Mouse (Mus musculus) spleen, adult 18-20 months (tissue): Measurements from ENCODE around the gene Mttp.

Experiments used
- DNase-seq, 2 experiments: peaks; one replicate each; pipeline ENCODE4 v3.0.0; 2022; ENCODE audit warnings: mixed read lengths in 2 of 2

Gene Mttp

DNA sequence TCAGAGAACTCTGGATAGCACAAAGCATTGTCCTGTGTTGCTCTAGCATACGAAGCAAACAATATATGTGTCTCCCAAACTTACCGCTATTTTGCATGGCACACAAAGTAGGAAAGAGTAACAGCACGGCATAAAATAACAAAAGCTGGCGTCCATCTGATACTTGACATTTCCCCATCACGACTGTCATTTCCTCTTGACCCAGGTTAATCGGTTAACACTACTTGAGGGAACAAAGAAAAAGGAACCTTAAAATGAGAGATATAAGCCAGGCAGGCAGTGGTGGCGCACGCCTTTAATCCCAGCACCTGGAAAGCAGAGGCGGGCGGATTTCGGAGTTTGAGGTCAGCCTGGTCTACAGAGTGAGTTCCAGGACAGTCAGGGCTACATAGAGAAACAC lies 10.9 kb downstream of the Mttp start:
- DNase-seq: no peak

DNA sequence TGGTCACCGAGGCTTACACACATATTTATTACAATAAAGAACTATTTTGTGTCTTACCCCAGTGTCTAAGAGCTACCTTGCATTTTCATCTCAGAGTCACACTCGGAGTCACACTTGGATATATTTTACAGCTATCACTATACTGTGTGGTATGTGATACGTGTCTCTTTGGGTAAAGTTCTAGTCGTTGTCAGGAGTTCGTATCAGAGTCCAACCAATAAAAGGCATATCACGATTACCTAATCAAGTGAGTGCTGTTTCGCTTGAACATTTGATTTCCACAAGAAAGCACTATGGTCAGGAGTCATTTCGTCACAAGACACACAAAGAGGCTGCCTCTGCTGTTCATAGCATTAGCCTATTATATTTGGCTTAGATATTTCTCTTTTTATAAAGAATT lies 11.3 kb downstream of the Mttp start:
- DNase-seq: no peak

DNA sequence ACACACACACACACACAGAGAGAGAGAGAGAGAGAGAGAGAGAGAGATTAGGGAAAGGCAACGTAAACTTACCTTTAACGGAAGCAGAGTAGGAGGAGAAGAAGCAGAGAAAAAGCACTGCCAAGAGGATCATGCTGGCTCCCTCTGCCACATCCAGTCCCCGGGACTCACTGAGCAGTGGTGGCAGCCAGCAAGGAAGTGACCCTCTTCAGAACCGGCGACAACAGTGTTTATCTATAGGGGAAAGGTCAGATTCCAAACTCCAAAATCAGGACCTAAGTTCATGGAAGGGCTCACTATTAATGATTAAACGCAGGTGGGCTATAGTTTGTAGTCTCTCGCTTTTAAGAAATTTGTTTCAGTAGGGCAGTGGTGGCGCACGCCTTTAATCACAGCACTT lies 13.6 kb downstream of the Mttp start:
- DNase-seq: no peak

DNA sequence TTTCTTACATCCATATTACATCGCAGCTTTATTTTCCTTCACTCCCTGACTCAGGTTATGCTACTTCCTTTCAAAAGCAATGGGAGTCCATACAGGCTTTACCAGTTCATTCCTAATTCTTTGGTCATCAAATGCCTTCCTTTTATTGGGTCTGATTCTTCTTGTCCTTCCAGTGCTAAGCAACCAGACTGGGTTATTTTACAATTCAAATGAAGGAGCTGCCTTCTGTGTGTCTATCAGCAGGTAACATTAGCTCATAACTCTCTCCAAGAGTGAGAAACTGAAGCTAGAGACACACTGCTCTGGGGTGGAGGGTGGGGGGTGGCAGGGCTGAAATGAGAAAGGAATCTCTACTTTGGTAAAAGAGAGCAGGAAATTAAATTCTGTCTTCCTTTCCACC lies 14.1 kb downstream of the Mttp start:
- DNase-seq: no peak

DNA sequence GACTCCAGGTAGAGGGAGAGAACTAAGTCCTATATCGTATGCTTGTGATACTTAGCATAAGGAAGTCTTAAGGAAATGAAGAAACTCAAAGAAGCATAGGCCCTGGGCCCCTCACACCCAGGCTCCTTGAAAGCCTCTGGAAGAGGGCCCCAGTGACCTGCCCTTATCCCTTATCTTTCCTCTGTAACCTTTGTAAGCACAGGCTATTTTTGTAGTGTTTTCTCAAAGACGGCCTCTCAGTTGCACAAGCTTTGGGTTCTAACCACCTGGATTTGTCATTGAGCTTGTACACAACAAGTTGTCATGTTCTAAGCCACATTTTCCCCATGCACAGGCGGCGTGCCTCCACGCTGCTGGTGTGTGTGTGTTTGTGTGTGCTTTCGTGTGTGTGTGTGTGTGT lies 15.7 kb downstream of the Mttp start:
- DNase-seq: no peak

DNA sequence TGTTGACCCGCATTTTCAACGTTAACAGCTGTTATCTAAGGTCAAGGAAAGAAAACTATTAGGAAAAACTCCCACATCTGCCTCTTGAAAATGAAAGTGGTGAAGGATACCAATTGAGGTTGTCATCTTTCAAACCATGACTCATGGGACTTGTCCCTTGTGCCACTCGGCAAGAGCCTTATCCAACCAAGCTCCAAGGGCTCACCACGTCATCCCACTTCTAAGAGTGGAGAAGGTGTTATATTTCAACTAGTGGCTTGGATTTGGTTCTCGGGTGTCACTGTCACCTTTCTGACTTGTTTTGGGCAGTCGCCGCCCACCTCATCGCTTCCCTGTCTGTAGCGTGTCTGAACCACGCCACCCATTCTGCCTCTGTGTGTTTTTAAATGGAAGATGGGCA lies 20.9 kb downstream of the Mttp start:
- DNase-seq: no peak

DNA sequence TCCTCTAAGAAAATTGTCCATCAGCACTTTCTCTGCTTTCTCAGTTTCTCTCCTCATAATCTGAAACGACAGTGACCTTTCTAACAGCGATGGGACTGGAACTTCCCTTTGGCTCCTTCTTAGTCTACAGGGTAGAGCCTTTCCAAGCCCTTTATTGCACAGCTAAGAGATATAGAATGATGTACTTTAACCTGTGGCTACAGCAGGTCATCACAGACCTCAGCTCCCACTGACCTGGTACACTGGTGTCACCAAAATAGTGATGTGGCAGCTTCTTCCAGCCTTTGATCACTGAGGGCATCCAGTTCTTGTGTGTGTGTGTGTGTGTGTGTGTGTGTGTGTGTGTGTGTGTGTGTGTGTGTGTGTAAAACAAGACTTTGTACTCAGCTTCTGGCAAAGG lies 23.3 kb downstream of the Mttp start:
- no peak for DNase-seq

DNA sequence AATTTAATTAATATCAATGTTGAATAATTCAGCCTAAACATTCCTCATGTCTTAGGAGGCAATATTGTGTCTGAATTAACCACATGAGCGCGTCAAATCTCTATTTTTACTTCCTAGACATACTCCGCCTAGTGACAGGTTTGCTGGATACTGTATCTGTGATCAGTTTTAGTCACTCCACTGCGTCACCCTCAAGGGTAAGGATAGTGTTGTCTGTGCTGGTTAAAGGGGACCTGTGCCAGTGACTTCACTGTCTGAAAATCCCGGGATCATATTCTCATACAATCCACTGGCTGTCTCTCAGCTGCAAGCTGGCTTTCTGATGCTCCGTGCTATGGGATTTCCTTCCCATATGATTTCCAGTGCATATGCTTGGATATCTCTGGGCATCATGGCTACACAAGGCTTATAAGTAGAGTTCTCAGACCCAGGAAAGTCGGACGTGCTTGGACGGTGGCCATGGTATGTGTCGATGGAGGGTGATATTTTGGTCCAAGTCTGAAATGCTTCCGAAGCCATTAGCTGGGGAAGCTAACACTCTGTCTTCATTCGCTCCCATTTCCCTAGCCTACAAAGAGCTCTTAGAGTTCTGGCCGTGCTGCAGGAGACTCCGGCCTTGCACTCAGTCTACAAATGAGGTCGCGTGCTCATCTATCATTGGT lies 25.2 kb downstream of the Mttp start:
- DNase-seq: no peak

DNA sequence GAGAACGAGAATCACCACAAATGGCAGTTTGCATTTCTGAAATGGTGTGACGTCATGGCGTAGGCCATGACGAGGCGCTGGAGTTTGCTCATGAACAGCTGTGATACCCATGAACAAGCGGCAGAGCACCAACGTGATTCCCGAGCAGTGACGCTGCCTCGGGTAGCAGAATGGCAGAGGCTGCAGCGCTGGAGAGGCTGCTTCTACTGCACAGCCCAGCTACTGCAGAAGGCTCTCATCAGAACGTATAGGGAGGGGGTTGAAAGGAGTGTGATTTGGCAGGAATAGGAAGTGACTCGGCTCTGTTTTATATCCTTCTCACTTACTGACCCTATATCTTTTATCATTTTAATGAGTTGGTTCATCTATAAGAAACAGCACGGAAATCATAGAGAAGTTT lies 25.9 kb downstream of the Mttp start:
- no peak for DNase-seq

DNA sequence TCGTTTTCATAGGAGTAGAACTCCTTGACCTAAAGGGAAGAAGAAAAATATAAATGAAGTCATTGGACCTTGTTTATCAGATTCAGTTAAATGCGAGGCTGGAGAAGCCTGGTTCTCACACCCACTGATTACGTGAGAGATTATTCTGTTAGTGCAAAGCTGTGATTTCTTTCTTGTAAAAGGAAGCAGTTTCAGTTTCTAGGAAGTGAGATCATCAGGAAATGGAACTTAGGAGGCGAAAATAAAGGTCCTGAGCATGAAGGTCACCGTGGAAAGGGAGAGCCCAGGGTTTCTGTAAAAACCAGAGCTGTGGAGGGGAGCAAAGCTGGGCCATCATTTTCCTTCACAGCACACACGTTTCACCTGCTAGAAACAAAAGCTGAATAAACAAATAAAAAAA lies 26.4 kb downstream of the Mttp start:
- no peak for DNase-seq

DNA sequence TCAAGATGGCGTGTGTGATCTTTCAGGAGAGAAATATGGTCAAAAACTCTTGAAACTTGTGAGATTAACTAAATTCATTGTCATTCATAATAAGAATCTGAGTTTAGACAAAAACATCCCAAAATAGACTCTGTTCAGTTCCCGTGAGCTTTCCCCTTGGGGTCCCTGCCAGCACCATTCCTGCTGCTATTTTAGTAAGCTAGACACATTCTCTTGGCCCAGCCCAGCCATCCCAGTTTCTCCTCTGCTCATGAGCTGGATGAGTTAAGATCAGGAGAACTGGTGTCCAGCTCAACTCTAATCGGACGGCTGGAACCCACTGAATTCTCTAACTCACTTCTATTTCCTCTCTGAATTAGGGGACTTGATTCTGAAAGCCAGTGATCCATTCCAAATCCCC lies 27.9 kb downstream of the Mttp start:
- DNase-seq: no peak

DNA sequence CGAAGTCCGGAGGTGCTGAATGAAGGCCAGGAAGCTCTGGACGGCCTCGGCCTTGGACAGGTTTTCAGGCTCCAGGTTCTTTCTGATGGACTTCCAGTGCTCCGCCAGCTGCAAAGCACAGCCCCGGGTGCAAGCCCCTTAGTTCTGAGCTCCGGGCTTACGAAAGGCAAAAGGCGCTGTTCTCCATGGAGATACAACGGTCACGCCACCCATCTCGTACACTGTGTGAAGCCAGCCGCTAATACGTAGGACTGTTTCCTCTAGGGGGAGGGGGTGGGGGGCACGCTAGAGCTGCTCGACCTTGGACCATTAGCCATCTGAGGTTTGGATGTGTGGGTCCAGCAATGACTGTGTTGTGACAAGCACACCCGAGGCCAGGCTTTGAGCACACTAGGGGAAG lies 30.7 kb downstream of the Mttp start:
- no peak for DNase-seq

DNA sequence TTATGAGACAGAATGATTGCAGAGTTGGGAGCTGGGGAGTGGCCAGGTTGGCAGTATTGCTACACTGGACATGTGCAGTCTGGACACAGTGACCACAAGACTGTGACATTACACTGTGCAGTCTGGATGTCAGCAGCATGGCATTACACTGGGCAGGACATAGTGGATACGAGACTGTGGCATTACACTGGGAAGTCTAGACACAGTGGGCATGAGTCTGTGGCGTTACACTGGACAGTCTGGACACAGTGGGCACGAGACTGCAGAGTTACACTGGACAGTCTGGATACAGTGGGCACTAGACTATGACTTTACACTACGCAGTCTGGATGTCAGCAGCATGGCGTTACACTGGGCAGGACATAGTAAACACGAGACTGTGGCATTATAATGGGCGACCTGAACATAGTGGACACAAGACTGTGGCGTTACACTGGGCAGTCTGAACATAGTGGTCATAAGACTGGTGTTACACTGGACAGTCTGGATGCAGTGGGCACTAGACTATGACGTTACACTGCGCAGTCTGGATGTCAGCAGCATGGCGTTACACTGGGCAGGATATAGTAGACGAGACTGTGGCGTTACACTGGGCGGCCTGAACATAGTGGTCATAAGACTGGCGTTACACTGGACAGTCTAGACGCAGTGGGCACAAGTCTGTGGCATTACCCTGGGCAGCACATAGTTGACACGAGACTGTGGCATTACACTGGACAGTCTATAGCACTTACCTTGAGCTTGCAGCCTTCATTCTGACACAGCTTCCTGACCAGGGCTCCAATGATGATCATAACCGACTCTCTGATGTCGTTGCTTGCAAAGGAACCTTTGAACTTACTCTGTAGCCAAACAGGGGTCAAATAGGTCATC lies 33.6 kb downstream of the Mttp start:
- no peak for DNase-seq

DNA sequence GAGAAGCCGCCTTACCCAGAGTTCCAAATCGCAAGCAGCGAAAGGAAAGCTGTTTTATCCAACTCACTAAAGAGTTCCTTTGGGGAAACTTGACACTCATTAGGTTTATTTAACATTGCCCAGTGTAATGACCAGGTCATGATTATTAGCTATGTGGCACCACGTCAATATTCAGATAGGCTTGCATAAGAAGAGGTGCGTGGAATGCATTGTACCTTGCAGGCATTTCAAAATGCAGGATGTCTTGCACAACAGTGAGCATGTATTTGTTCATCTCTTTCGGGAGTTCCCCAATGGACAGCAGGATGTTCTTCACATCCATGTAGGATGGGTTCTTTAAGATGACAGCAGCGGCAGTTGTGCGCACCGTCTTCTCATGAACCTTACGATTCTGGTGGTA lies 37.9 kb downstream of the Mttp start:
- no peak for DNase-seq

DNA sequence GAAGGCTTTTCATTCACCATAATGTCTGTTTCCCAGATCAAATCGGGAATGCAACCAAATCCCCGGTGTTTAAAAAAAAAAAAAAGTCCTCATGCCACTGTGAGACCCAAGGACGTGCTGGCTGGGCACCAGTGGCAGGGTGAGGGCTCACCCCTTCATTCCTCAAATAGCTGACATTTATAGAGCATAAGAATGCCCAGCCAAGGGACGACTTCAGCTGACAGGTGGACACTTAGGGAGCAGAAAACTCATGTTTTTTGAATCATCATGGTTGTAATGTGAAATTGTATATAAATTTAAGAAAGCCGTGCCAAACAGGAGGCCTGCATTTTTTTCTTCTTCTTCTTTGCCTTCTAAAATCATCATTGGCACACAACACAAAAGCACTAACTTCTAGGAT lies 39.7 kb downstream of the Mttp start:
- no peak for DNase-seq

DNA sequence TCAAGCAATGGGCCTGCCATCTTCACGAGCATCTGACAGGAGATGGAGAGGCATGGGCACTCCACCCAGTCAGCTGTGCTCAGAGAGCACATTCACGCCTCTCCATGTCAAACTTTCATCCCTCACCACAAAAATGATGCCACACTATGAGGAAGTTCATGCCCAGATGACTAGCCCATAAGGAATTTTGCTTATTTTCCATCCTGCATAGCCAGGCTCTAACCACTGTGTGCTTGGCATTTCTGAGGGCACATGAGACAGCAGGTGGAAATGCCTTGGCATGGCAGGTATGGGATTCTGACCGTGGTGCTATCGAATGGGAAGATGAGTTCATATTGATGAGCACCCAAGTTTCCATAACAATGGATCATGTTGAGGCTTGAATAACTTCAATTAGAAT lies 41.1 kb downstream of the Mttp start:
- DNase-seq: no peak

DNA sequence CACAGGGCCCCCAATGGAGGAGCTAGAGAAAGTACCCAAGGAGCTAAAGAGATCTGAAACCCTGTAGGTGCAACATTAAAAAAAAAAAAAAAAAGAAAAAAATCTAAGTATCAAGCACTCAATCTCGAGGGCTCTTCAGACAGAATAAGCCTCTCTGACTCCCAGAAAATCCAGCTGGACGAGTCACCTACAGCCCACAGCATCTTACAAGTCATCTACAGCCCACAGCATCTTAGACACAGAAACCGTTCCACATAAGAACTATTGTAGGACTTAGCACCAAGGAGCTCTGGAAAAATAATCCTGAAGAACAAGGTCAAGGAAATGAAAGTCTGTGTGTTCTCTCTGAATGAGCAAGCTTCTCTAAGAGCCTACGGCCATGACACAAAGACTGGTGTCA lies 42.8 kb downstream of the Mttp start:
- no peak for DNase-seq

DNA sequence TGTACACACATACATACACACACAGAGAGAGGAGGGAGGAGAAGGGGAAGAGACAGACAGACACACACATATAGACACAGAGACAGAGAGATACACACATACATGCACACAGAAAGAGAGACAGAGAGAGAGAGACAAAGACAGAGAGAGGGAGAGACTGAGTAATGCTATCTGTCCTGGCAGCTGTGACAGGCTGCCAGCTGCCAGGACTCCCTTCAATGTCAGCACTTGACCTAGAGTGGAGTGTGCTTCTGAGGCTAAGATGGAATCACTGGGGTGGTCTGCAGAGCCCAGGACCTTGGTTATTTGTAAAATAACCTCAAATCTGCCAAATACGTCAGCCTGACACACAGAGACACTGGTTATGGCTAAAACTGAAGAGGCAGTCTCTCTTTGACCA lies 47.0 kb downstream of the Mttp start:
- DNase-seq: no peak

DNA sequence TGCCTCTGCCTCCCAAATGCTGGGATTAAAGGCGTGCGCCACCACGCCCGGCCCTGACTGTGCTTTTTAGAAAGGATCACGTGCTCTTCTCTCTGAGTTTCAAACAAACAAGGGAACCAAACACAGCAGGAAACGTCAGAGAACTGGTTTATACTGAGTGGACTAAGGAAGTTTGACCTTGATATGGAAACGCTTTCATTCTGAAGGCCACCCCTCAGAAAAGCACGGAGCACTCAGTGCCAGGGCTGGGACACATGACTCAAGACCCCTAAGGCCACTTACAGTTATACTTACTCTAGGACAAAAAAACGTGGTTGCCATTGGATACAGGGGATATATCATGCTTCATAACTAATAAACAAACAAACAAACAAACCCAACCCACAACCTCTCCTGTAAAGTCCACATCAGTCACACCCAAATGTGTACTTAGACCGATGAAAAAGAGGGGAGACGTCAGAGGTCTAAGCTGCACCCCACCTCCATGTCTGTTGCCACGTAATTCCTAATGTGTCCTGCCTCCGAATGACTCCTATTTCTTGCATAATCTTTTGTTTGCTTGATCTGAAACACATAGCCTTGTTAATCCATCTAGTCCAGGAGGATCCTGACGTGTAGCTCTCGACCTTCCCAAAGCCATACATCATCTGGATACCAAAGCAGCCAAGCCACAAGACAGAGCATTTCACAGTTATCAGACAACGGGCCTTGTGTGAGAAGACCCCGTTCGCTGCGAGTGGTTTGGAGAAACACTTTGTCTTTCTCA lies 48.3 kb downstream of the Mttp start:
- no peak for DNase-seq

DNA sequence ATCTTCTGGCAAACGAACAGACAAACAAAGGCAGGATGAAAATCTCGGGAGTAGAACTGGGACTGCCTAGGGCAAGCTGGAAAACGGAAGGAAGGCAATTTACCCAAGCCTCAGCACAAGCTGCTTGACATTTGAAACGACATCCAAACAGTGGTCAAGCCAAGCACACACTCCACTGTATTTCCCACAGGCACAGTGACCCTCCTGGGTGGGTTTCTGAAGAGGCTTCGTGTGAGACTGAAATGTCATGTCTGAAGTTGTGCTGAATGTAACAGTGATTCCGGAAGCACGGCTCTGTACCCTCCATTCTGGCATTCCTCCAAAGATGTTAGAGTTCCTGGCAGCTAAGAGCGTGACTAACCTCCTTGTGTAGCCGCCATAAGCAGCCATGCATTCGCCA lies 49.0 kb downstream of the Mttp start:
- DNase-seq: no peak

DNA sequence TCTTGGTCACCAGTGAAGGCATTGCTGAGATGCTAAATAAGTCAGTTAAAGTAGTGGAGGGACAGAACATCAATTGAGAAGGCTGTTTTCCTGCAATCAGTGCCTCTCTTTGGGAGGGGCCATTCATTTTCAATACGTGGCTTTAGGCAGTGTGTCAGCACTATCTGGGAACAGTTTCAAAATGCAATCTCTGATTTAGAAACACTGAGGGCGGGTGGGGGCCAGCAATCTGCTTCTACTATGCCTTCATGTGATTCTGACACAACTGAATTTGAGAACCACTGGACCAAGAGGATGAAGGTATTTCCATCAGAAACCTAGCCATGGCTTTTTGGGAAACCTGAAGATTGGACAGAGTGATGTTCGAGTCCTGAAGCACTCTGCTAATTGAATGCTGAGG lies 49.5 kb downstream of the Mttp start:
- DNase-seq: no peak

DNA sequence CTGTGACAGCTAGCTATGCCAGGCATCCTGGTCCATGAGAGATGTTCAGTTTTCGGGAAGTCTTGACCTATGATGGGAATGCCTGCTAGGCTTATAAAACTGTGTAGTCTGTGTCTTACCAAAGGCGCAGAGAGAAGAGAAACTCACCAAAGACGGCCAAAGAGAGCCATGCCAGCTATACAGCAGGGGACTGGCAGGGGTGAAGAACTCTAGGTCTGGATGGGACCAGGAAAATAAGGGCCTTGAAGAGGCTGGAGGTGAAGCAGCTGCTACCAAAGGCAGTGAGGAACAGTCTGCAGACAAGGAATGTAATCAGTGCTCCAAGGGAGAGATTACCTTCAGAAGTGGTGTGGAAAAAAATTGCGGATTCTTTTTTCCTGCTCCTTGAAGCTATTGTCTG lies 60.9 kb downstream of the Mttp start:
- DNase-seq: no peak

DNA sequence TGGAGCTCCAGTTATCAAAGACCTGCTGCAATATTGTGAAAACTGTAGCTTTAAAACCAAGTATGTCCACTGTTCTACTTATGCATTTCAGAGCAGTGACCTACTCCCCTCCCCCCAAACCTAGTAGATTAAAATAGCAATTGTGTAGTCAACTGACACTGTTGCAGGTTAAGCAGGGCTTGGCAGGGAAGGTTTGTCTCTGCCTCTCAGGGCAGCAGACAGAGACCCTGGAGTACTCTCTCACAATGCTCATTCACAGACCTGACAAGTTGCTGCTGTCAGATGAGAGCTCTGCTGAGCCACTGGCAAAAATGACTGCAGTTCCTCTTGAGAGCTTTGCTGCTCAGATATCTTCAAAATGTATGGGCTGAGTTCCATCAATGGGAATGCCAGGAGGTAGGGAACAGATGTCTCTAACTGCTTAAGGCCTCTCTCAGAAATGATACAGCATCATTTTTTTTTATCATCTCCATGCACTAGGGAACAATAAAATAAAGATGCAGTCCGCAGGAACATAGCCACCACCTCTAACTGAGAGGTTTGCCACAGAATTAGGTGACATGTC lies 61.6 kb downstream of the Mttp start:
- DNase-seq: no peak

DNA sequence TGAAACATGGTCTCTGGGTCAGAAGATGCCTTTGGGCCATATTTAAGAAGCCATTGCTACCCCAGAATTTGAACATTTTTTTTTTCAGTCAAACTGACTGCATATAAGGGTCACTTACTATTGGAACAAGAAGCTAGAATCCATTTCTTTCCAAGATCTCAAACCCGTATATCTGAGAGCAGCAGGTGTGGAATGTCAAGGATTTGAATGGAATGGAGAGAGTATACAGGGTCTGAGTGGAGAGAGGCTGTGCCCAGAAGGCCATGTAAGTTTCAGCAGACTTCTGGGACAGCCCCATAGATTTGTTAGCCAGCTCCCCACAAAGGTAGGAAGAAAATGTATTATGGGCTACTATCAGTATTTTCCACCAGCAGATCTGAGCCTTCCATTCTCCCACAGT lies 66.1 kb downstream of the Mttp start:
- DNase-seq: no peak
